In the genomic region with DNA sequence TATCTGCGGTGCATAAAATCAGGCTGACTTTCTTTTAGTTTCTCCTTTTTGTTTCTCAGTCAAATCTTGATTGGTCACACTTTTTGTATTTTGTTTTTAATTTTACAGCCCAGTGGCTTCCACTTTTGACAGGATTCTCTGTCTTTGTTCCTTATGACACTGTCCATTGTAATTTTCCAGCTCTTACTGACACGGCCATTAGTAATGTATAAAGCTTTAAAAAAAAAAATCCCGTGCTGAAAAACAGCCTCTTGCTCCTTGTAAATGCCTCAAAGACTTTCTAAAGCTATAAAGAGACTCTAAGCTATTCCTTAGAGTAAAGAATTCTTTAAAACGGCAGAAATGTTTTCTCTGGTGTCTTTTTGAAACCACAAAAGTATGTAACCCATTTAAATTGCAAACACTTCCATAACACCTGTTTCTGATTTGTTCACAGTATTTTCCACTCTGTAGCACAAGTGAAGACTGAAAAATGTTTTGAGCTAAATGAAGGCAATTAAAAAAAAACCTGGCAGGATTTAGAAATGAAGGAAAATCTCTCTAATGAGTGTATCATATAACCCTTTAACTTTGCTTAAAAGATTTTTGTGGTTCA, we compare ENCODE assay signal across 19 mouse cellular contexts.
DNase-seq lines count a peak whose midpoint lies in the region; ATAC-seq lines count a peak whose summit lies in the region.
"Had no signal": no experiment of that assay in that cellular context is flagged by ENCODE, and none has a peak within 500 bp of the region (broad histone marks: within the 10 kb centered on the region; RNA-seq: fewer than 3 reads in every experiment).

No protein-coding gene starts in this region.

- no peak for DNase-seq in forebrain, embryonic 11.5 days (ENCODE audit: low spot score)
- DNase-seq in Muller cell, postnatal 12 days (ENCODE audit: inconsistent ontology term), result peak; percentile 90
- DNase-seq in ovary, postnatal 36 days (ENCODE audit: low spot score), result no peak
- no peak for DNase-seq in frontal cortex, postnatal 36 days (ENCODE audit: low spot score in 2 of 2)
- DNase-seq: B cell, adult 2 months; cerebellum, adult 9-11 months; gastrocnemius, postnatal 36 days; kidney, postnatal 14 days; layer of hippocampus, postnatal 36 days; lung, embryonic 14.5 days; thymus, postnatal 25 days had no signal

- WGBS in forebrain, embryonic 11.5 days, result 13% methylated on average over 4 of the region's 4 CpGs
- 3% methylated on average over 4 of the region's 4 CpGs for WGBS in forebrain, embryonic 12.5 days
- WGBS in embryonic facial prominence, embryonic 15.5 days, result 15% methylated on average over 4 of the region's 4 CpGs
- WGBS in limb, embryonic 13.5 days, result 28% methylated on average over 4 of the region's 4 CpGs
- WGBS in kidney, embryonic 14.5 days, result 75% methylated on average over 4 of the region's 4 CpGs

- no peak overlapping the region for H3K4me3 ChIP-seq in forebrain, embryonic 11.5 days (ENCODE audit: low read depth, low read length)
- H3K4me3 ChIP-seq in forebrain, embryonic 12.5 days (replicated peaks), result no peak overlapping the region
- H3K4me3 ChIP-seq in embryonic facial prominence, embryonic 15.5 days (replicated peaks), result no peak overlapping the region
- no peak overlapping the region for H3K4me3 ChIP-seq in limb, embryonic 13.5 days
- no peak overlapping the region for H3K4me3 ChIP-seq in kidney, embryonic 14.5 days (ENCODE audit: low read length)
- H3K4me3 ChIP-seq: heart, embryonic 15.5 days; intestine, embryonic 15.5 days; stomach, embryonic 15.5 days had no signal

- no peaks in the 10 kb centered on the region for H3K27me3 ChIP-seq in forebrain, embryonic 11.5 days (ENCODE audit: control insufficient read depth, insufficient read depth, low read length)
- no peaks in the 10 kb centered on the region for H3K27me3 ChIP-seq in forebrain, embryonic 12.5 days
- no peaks in the 10 kb centered on the region for H3K27me3 ChIP-seq in embryonic facial prominence, embryonic 15.5 days
- H3K27me3 ChIP-seq in limb, embryonic 13.5 days, result no peaks in the 10 kb centered on the region
- H3K27me3 ChIP-seq in kidney, embryonic 14.5 days (ENCODE audit: control insufficient read depth, insufficient read depth, low read length), result no peaks in the 10 kb centered on the region
- H3K27me3 ChIP-seq: heart, embryonic 15.5 days; intestine, embryonic 15.5 days; stomach, embryonic 15.5 days had no signal

- no peak overlapping the region for H3K27ac ChIP-seq in forebrain, embryonic 11.5 days (ENCODE audit: low read depth, low read length)
- no peak overlapping the region for H3K27ac ChIP-seq in forebrain, embryonic 12.5 days
- peak overlapping the region; percentile 77 for H3K27ac ChIP-seq in embryonic facial prominence, embryonic 15.5 days (replicated peaks)
- H3K27ac ChIP-seq in limb, embryonic 13.5 days, result peak overlapping the region; percentile 44; the same call in 1 of the 2 replicates
- no peak overlapping the region for H3K27ac ChIP-seq in kidney, embryonic 14.5 days (ENCODE audit: low read depth, low read length)
- H3K27ac ChIP-seq: heart, embryonic 15.5 days; intestine, embryonic 15.5 days; stomach, embryonic 15.5 days had no signal

- H3K9ac ChIP-seq in forebrain, embryonic 11.5 days (ENCODE audit: low read length), result no peak overlapping the region
- no peak overlapping the region for H3K9ac ChIP-seq in forebrain, embryonic 12.5 days
- no peak overlapping the region for H3K9ac ChIP-seq in embryonic facial prominence, embryonic 15.5 days
- H3K9ac ChIP-seq in limb, embryonic 13.5 days, result no peak overlapping the region
- no peak overlapping the region for H3K9ac ChIP-seq in kidney, embryonic 14.5 days (ENCODE audit: low read depth, low read length)
- H3K9ac ChIP-seq: heart, embryonic 15.5 days; intestine, embryonic 15.5 days; lung, embryonic 14.5 days; stomach, embryonic 15.5 days had no signal

- H3K4me2 ChIP-seq in forebrain, embryonic 11.5 days (ENCODE audit: low read depth, low read length, severe bottlenecking), result no peak overlapping the region
- no peak overlapping the region for H3K4me2 ChIP-seq in forebrain, embryonic 12.5 days
- H3K4me2 ChIP-seq in embryonic facial prominence, embryonic 15.5 days (replicated peaks), result no peak overlapping the region
- H3K4me2 ChIP-seq in limb, embryonic 13.5 days (replicated peaks), result no peak overlapping the region
- no peak overlapping the region for H3K4me2 ChIP-seq in kidney, embryonic 14.5 days (replicated peaks; ENCODE audit: low read depth, low read length)
- H3K4me2 ChIP-seq: heart, embryonic 15.5 days; intestine, embryonic 15.5 days; lung, embryonic 14.5 days; stomach, embryonic 15.5 days had no signal

- H3K9me3 ChIP-seq in forebrain, embryonic 11.5 days (ENCODE audit: control insufficient read depth, low read length), result no peaks in the 10 kb centered on the region
- H3K9me3 ChIP-seq in forebrain, embryonic 12.5 days, result no peaks in the 10 kb centered on the region
- H3K9me3 ChIP-seq in embryonic facial prominence, embryonic 15.5 days (replicated peaks), result no peaks in the 10 kb centered on the region
- no peaks in the 10 kb centered on the region for H3K9me3 ChIP-seq in limb, embryonic 13.5 days
- H3K9me3 ChIP-seq in kidney, embryonic 14.5 days (ENCODE audit: control insufficient read depth, low read length), result no peaks in the 10 kb centered on the region
- H3K9me3 ChIP-seq: G1E; heart, embryonic 15.5 days; intestine, embryonic 15.5 days; stomach, embryonic 15.5 days had no signal

- no peaks in the 10 kb centered on the region for H3K4me1 ChIP-seq in forebrain, embryonic 11.5 days (replicated peaks; ENCODE audit: control insufficient read depth, insufficient read depth, low read length)
- H3K4me1 ChIP-seq in forebrain, embryonic 12.5 days, result no peaks in the 10 kb centered on the region
- no peaks in the 10 kb centered on the region for H3K4me1 ChIP-seq in embryonic facial prominence, embryonic 15.5 days
- peaks cover 18% of the 10 kb centered on the region for H3K4me1 ChIP-seq in limb, embryonic 13.5 days
- no peaks in the 10 kb centered on the region for H3K4me1 ChIP-seq in kidney, embryonic 14.5 days (ENCODE audit: control insufficient read depth, insufficient read depth, low read length)
- H3K4me1 ChIP-seq: heart, embryonic 15.5 days; intestine, embryonic 15.5 days; stomach, embryonic 15.5 days had no signal

- 0 out of 2 replicates have a peak, but pooled peaks have one; percentile 45 for ATAC-seq in forebrain, embryonic 11.5 days (replicated peaks; ENCODE audit: low FRiP score)
- ATAC-seq in forebrain, embryonic 12.5 days (ENCODE audit: low FRiP score), result no peak
- no peak; the same call in 1 of the 2 replicates for ATAC-seq in embryonic facial prominence, embryonic 15.5 days (ENCODE audit: insufficient number of reproducible peaks, low FRiP score, low TSS enrichment, low read depth)
- ATAC-seq in limb, embryonic 13.5 days (ENCODE audit: low FRiP score, low read depth), result peak; percentile 48
- no peak for ATAC-seq in kidney, embryonic 14.5 days (ENCODE audit: low FRiP score, low TSS enrichment)
- ATAC-seq: intestine, embryonic 15.5 days had no signal

- no peaks in the 10 kb centered on the region for H3K36me3 ChIP-seq in forebrain, embryonic 11.5 days (ENCODE audit: control insufficient read depth, insufficient read depth, low read length)
- no peaks in the 10 kb centered on the region for H3K36me3 ChIP-seq in forebrain, embryonic 12.5 days (replicated peaks)
- H3K36me3 ChIP-seq in embryonic facial prominence, embryonic 15.5 days, result no peaks in the 10 kb centered on the region
- peaks cover 16% of the 10 kb centered on the region for H3K36me3 ChIP-seq in limb, embryonic 13.5 days
- H3K36me3 ChIP-seq in kidney, embryonic 14.5 days (ENCODE audit: control insufficient read depth, insufficient read depth, low read length), result no peaks in the 10 kb centered on the region; the same call in 1 of the 2 replicates
- H3K36me3 ChIP-seq: G1E; intestine, embryonic 15.5 days; stomach, embryonic 15.5 days had no signal

Comparison
In these comparisons a context has a peak if more than half of its experiments do, and no peak if none do; other contexts are left out.
1. ATAC-seq: peak in forebrain, embryonic 11.5 days (single experiment) and limb, embryonic 13.5 days (single experiment); none in forebrain, embryonic 12.5 days (single experiment), embryonic facial prominence, embryonic 15.5 days (single experiment) and kidney, embryonic 14.5 days (single experiment).
2. H3K27ac ChIP-seq: peak in embryonic facial prominence, embryonic 15.5 days (single experiment) and limb, embryonic 13.5 days (single experiment); none in forebrain, embryonic 11.5 days (single experiment), forebrain, embryonic 12.5 days (single experiment) and kidney, embryonic 14.5 days (single experiment).